Mouse (Mus musculus) brown adipose tissue, adult 24 weeks (tissue): ENCODE data around the gene Tm4sf5. TPM values are rescaled to one million over a fixed set of nuclear protein-coding genes. Genes with fewer than 3 reads are reported as not detected.

Source experiments
- H3K27ac ChIP-seq: fragments of 200-500 bp; replicated peaks from 2 replicates; pipeline ENCODE4 v1.5.1; 2012; ENCODE audit warnings: low read depth, mild to moderate bottlenecking, low read length
- H3K4me1 ChIP-seq: fragments of 200-500 bp; 2 replicates; pipeline ENCODE4 v1.6.1; 2012; ENCODE audit warnings: low read length, mixed read lengths; ENCODE audit not compliant: control insufficient read depth, insufficient read depth, insufficient read length
- H3K4me3 ChIP-seq: fragments of 200-500 bp; 2 replicates; pipeline ENCODE4 v1.5.1; 2012; ENCODE audit warnings: low read depth, mild to moderate bottlenecking, low read length, moderate library complexity; ENCODE audit not compliant: insufficient read depth
- polyA plus RNA-seq: library from polyadenylated mRNA; stranded (reverse); fragments of >200 nt; gene quantifications from 2 replicates; pipeline ENCODE4 v1.2.4, GENCODE M21; 2012; ENCODE audit not compliant: missing spikeins, insufficient read depth, insufficient read length

The Tm4sf5 gene
- polyA plus RNA-seq, 1 experiment, result not detected

- Histone ChIP-seq H3K4me1 (peaks cover 3% of the 10 kb centered on the region; the same call in 1 of the 2 replicates), H3K27ac (peak overlapping the region; percentile 69), H3K4me3 (no peak overlapping the region)
Observed at GRCm38 (mm10) chr11:70489684-70490083, 15.4 kb upstream of the Tm4sf5 start.

- H3K4me3 ChIP-seq, result no peak overlapping the region
- H3K27ac ChIP-seq, result no peak overlapping the region; the same call in 1 of the 2 replicates
- H3K4me1 ChIP-seq, result no peaks in the 10 kb centered on the region; the same call in 1 of the 2 replicates
Observed at GRCm38 (mm10) chr11:70499566-70500475, 5.2 kb upstream of the Tm4sf5 start.

- no peaks in the 10 kb centered on the region; the same call in 1 of the 2 replicates for H3K4me1 ChIP-seq
Observed at GRCm38 (mm10) chr11:70500476-70500812, 4.6 kb upstream of the Tm4sf5 start.

GRCm38 (mm10) chr11:70502018-70502417 is 3.0 kb upstream of the Tm4sf5 start:
- H3K4me3 ChIP-seq, result no peak overlapping the region
- no peak overlapping the region for H3K27ac ChIP-seq
- H3K4me1 ChIP-seq, result no peaks in the 10 kb centered on the region; the same call in 1 of the 2 replicates

More at GRCm38 (mm10) chr11:70500476-70500812, 4.6 kb upstream of the Tm4sf5 start:
- no peak overlapping the region for H3K4me3 ChIP-seq
- H3K27ac ChIP-seq, result no peak overlapping the region

GRCm38 (mm10) chr11:70506385-70506784 is 1.3 kb downstream of the Tm4sf5 start:
- Histone ChIP-seq H3K4me3 (no peak overlapping the region), H3K4me1 (no peaks in the 10 kb centered on the region), H3K27ac (no peak overlapping the region)

- Histone ChIP-seq H3K4me3 (no peak overlapping the region), H3K27ac (no peak overlapping the region), H3K4me1 (no peaks in the 10 kb centered on the region)
Observed at GRCm38 (mm10) chr11:70506962-70507515, 2.0 kb downstream of the Tm4sf5 start.

GRCm38 (mm10) chr11:70509753-70510564 is 4.9 kb downstream of the Tm4sf5 start:
- Histone ChIP-seq H3K4me3 (no peak overlapping the region), H3K4me1 (no peaks in the 10 kb centered on the region; the same call in 1 of the 2 replicates), H3K27ac (no peak overlapping the region)

GRCm38 (mm10) chr11:70511242-70511641 is 6.2 kb downstream of the Tm4sf5 start:
- Histone ChIP-seq H3K4me1 (no peaks in the 10 kb centered on the region; the same call in 1 of the 2 replicates), H3K27ac (no peak overlapping the region), H3K4me3 (no peak overlapping the region)

GRCm38 (mm10) chr11:70511825-70512224 is 6.8 kb downstream of the Tm4sf5 start:
- Histone ChIP-seq H3K4me3 (no peak overlapping the region), H3K27ac (no peak overlapping the region), H3K4me1 (no peaks in the 10 kb centered on the region; the same call in 1 of the 2 replicates)

- H3K4me1 ChIP-seq, result no peaks in the 10 kb centered on the region; the same call in 1 of the 2 replicates
- H3K4me3 ChIP-seq, result no peak overlapping the region
- no peak overlapping the region for H3K27ac ChIP-seq
Observed at GRCm38 (mm10) chr11:70512709-70513342, 7.8 kb downstream of the Tm4sf5 start.

- no peak overlapping the region for H3K27ac ChIP-seq
Observed at GRCm38 (mm10) chr11:70513520-70513919, 8.5 kb downstream of the Tm4sf5 start.

GRCm38 (mm10) chr11:70514288-70514687 is 9.2 kb downstream of the Tm4sf5 start, which contains the start of gene Vmo1:
Gene Vmo1 (minus strand): TSS chr11:70514616.
- no peak within 1 kb of the TSS for H3K4me3 ChIP-seq
- no peaks in the 10 kb centered on the region; the same call in 1 of the 2 replicates for H3K4me1 ChIP-seq
- H3K27ac ChIP-seq, result no peak within 1 kb of the TSS

More at GRCm38 (mm10) chr11:70513520-70513919, 8.5 kb downstream of the Tm4sf5 start:
- Histone ChIP-seq H3K4me3 (no peak overlapping the region), H3K4me1 (no peaks in the 10 kb centered on the region; the same call in 1 of the 2 replicates)

- no peaks in the 10 kb centered on the region; the same call in 1 of the 2 replicates for H3K4me1 ChIP-seq
- H3K4me3 ChIP-seq, result no peak overlapping the region
- H3K27ac ChIP-seq, result no peak overlapping the region
Observed at GRCm38 (mm10) chr11:70516352-70516751, 11.3 kb downstream of the Tm4sf5 start.

GRCm38 (mm10) chr11:70518436-70518835 is 13.4 kb downstream of the Tm4sf5 start:
- Histone ChIP-seq H3K4me1 (no peaks in the 10 kb centered on the region; the same call in 1 of the 2 replicates), H3K27ac (no peak overlapping the region), H3K4me3 (no peak overlapping the region)
